Mouse (Mus musculus) cerebellum, postnatal 36 days (tissue): Measurements from ENCODE around the gene Gpsm3.

ENCODE experiments used
- DNase-seq, 2 experiments: peaks; one replicate each; pipeline ENCODE4 v3.0.0; 2021 to 2022; ENCODE audit warnings: mixed read lengths in 2 of 2

The Gpsm3 gene

GRCm38 (mm10) chr17:34583819-34584218 is 5.8 kb upstream of the Gpsm3 start:
- DNase-seq, result no peak

DNA sequence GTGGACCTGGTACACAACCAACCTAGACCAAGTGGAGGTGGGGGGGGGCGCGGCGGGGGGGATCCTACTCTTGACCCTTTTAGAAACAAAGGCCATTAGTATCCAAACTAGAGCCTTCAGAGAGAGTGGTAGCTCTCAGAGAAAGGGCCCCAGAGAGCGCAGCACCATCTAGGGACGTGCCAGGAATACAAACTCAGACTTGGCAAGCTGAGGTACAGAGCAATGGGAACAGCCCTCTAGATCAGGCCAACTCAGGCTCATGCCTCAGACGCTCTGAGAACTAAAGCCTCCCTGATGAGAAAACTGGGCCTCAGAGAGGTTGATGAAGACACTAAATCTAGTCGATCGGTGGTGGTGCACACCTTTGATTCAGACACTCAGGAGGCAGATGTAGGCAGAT is 4.5 kb upstream of the Gpsm3 start:
- no peak for DNase-seq

GRCm38 (mm10) chr17:34585877-34586771 is 3.5 kb upstream of the Gpsm3 start:
- DNase-seq, result peak in 1 of 2 experiments; percentile 39

DNA sequence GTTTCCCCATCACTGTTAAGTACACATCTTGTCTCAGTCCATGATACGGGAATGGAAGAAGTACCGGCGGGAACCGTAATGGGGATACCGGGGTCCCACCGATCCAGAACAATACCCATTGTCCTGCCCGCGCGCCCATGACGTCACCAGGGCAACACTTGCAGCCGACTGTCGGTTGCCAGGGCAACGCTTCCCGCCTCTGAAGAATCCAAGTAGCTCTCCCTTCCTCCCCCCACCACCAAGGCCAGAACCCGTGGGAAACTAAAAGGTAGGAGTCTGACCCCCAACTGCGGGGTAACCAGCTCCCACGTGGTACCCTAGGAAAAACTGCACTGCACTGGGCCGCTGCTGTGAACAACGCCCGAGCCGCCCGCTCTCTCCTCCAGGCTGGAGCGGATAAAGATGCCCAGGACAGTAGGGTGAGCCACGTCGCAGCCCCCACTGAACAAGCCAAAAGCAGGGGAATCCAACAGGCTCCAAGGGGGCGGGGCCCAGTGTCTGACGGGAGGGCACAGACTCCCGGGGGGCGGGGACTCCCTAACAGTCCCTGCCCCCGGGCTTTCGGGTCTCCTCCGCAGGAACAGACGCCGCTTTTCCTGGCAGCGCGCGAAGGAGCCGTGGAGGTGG is 2.7 kb upstream of the Gpsm3 start:
- DNase-seq, result peak; percentile 84 to 85

DNA sequence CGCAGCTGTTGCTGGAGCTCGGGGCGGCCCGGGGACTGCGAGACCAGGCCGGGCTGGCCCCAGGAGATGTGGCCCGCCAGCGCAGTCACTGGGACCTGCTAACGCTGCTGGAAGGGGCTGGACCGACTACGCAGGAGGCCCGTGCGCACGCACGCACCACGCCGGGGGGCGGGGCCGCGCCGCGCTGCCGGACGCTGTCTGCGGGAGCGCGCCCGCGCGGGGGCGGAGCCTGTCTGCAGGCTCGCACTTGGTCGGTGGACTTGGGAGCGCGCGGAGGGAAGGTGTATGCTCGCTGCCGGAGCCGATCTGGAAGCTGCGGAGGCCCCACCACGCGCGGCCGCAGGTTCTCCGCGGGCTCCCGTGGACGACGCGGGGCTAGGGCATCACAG is 2.2 kb upstream of the Gpsm3 start:
- peak; percentile 96 to 99 for DNase-seq

DNA sequence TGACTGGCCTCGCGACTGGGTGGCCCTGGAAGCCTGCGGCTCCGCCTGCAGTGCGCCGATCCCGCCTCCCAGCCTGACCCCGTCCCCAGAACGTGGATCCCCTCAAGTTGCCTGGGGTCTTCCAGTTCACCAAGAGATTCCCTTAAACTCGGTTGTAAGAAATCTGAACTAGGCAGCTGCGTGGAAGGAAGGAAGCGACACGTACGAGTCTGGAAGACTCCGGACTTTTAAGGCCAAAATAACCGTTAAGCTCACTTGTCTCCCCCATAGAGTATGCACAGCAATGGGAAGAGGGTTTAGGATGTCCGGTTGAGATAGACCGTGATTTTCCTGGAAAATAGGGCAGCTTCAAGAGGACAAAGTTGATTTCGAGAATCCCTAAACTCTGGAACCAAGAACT is 1.8 kb upstream of the Gpsm3 start:
- no peak for DNase-seq

DNA sequence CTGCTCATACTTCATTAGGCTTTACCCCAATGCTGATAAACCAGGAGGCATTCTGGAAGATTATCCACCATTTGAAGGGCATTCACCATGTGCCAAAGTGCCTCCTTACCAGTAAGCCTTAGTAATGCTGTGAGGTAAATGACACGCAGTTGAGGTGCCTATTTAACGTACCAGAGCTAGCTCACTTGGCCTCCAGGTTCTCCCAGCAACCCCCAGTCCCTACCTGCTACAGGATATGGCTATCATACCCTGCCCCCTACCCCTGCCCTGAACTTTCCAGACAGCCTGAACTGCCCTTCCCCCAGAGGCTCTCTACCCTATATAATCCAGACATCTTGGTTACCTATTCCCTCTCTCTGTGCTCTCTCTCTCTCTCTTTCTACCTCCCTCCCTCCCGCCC is 839 bp upstream of the Gpsm3 start:
- no peak for DNase-seq

GRCm38 (mm10) chr17:34589206-34589605 is 400 bp upstream of the Gpsm3 start:
- DNase-seq, result no peak

DNA sequence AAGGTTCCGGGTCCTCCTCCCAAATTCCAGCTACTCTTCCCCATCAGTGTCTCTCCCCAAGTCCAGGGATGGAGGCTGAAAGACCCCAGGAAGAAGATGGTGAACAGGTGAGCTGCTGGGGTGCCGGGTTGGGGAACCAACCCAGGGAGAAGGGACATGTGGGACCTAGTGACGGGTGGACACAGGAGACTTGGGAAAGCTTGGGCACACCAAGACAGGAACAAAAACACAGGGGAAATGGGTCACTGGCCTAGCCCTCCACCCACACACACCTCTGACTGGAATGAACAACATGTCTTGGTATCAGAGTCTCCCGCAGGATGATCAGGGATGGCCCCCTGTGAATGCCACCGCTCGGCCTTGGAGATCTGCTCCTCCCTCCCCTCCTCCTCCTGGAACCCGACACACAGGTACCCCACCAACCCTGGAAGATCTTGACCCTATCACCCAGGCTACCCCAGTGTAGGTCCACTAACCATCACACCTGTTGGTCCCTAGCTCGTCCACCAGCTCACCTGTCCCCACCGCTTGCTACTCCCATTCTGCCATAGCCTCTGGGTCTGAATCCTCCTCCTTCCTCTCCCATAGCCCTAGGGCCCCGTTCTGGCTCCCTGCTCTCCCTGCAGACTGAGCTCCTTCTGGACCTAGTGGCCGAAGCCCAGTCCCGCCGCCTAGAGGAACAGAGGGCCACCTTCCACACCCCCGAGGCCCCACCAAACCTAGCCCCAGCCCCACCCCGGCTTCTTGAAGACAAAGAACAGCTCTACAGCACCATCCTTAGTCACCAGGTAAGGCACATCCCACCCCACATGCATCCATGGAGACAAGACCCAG is 765 bp downstream of the Gpsm3 start:
- no peak for DNase-seq

DNA sequence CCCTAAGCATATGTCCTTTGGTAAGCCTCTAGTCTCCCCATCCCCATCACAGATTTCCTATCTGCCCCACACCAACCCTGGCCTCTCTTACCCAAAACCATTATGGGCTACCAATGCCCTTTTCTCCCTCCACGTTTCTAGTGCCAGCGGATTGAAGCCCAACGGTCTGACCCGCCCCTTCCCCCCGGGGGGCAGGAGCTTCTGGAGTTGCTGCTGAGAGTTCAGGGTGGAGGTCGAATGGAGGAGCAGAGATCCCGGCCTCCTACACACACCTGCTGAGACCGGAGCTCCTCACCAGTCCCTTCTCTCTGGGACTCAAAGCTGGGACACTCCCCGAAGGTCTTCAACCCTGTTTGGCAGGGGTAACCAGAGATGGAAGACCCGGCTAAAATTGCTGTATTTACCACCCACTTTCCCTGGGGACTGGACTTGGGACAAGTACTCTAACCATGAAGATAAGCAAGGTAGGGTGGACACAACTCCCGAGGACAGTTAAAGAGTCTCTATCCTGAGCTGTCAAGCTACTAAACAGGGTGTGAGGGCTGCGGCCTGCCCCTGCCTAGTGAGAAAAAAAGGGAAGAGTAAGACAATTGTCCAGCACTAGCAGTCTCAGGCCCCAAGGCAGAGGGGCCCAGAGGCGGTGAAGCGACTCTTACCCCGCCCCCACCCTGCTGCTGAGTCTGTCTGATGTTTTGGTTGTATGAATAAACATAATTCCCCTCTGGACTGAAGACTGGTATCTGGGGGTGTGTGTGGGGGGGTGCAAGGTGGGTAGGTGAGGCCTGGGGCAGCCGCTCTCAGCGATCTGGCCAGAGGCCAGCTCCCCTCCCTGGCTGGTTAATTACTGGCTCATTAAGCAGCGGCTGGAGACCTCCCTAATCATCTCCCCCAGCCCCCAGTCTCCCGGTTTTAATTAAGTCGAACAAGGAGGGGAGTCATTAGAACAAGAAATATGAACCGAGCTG is 1.7 kb downstream of the Gpsm3 start, which contains the start of gene Pbx2:
TSS of gene Pbx2 (plus strand) at position 238 of the 965 bp plus-strand sequence.
- no peak for DNase-seq

DNA sequence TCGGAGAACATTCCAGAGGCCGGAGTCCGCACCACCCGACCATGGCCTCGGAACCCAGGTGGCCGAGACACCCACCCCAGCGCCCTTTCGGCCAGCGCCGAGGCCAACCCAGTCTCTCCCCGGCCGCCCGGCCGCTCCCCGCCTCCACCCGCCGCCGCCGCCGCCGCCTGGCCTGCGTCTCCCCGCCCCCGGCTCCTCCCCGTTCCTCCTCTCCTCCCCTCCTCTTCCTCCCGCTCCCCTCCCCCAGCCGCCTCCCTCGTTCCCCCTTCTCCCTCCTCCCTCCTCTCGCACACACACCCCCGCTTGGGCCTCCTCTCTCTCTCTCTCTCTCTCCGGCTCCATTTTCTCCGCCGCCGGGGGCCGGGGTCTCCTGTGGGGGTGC is 2.4 kb downstream of the Gpsm3 start:
- peak; percentile 76 to 89 for DNase-seq

- peak; percentile 46 to 48 for DNase-seq
Measured at GRCm38 (mm10) chr17:34592581-34593549, 3.3 kb downstream of the Gpsm3 start.

DNA sequence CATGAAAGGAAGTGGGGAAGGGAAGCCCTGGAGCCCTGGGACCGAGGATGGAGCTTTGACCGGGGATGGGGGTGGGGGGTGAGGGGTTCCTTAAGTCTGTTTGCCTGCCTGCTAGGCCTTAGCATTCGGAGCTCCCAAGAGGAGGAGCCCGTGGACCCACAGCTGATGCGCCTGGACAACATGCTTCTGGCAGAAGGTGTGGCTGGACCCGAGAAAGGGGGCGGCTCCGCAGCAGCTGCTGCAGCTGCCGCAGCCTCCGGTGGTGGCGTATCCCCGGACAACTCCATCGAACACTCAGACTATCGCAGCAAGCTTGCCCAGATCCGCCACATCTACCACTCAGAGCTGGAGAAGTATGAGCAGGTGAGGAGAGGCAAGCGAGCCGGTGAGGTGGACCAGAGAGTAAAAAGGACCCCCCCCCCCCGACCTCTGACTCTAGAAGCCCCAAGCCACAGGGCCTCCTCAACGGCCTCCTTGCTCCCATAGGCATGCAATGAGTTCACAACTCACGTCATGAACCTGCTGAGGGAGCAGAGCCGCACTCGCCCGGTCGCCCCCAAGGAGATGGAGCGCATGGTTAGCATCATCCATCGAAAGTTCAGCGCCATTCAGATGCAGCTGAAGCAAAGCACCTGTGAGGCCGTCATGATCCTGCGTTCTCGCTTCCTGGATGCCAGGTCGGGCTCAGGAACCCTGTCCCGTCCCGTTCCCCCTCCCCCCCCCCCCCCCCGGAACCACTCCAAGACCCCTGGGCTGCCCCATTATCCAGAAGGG is 4.3 kb downstream of the Gpsm3 start:
- no peak for DNase-seq

DNA sequence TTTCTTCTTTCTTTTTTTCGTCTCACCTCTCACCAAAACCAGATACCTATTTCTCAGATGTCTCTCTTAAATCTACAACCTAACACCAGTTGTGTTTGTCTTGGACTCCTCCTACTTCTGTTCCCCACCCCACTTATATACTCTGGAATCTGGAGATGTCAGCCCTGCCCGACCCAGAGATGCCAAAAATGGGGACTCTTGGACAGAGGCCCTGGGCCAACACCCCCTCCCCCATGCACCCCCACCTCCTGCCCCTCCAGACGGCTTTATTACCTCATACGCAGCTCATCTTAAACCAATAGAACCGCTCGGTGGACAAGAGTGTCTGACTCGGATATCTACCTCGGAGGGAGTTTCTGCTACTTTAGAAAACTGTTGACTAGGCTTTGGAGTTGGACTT is 6.5 kb downstream of the Gpsm3 start:
- DNase-seq, result no peak

DNA sequence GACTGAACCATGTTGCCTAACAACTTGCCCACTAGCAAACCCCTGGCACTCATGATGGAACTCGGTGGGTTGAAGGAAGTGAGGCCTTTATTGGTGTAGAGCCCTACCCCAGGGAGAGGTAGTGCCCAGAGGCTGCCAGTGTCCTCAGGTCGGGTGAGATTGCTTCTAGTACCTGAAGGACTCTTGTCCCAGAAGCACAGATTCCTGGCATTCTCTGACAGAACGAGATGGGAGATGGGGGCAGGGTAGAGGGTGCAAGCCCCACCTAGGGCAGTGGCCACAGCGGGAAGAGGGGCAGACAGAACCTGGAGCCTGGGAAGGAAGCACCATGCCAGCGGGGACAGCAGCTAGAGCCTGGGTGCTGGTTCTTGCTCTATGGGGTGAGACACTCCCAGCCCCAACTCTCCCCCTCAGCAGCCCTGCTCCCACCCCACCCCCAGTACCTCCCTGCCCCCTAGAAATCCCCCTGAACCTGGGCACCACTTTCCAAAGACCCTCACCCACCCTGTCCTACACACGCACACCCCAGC is 8.0 kb downstream of the Gpsm3 start, which contains the start of gene Ager:
TSS of gene Ager (plus strand) at position 297 of the 530 bp plus-strand sequence.
- no peak for DNase-seq

GRCm38 (mm10) chr17:34599891-34600290 is 10.3 kb downstream of the Gpsm3 start:
- no peak for DNase-seq

DNA sequence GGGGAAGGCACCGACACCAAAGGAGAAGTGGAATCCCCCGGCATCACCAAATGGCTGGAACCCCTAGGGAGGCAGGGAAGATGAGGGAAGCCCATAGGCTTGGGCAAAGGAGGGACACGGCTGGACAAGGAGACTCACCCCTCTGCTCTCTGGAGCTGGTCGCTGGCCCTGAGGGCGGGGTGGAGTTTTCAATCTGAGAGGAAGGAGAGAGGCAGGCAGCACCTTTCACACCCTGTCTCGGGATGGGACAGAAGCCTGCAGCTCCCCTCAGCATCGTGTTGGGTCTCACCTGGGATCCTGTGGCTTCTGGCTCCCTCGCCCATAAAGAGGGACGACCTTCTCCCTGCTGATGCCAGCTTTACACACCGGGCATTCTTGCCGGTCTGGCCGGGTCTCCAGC is 12.2 kb downstream of the Gpsm3 start:
- no peak for DNase-seq

DNA sequence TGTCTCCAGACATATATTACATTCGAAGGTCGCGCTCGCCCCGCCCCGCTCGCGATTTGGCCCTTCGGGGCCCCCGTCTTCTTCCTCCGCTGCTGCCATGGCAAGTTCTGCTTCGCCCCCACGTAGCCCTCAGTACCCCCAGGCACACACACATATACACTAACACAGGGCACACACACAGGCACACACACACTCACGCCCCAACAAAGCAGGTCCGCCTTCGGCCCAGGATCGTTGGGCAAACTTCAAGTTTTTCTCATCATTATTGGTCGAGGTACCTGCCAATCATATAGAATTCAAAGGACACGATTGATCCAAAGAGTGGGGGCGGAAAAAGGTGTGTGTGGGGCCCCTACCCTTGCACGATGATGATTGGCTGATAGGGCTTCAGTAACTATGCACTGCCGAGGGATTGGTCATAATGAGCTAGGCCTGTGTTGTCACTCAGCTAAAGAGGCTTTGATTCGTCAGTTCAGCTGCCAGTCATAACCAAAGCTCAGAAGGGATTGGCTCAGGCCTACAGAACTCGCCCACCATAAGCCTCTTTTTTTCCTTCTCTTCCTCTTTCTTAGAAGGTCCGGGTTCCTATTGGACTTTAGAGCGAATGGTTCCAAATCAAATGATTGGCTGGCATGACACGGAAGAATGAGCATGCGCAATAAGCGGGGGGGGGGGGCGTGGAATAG is 13.9 kb downstream of the Gpsm3 start, which contains the start of gene Rnf5:
TSS of gene Rnf5 (minus strand) at position 316 of the 686 bp plus-strand sequence.
- peak; percentile 97 to 100 for DNase-seq

GRCm38 (mm10) chr17:34604061-34604508 is 14.5 kb downstream of the Gpsm3 start, which contains the start of gene Agpat1:
Gene Agpat1 (plus strand): TSS chr17:34604262.
- peak; percentile 96 to 97 for DNase-seq
